Mouse (Mus musculus) adrenal gland, adult (tissue): Measurements from ENCODE around the gene Apol9b.
"Not testable (repeated sequence)": the region's sequence is repeated elsewhere in the genome, so short reads cannot be mapped to it uniquely, and the experiment has no call there.

ENCODE experiments used
- DNase-seq, 2 experiments: peaks; one replicate each; pipeline ENCODE4 v3.0.0; 2022 to 2023; ENCODE audit warnings: low spot score in 1 of 2; ENCODE audit not compliant: inconsistent age in 2 of 2

Gene Apol9b

DNA sequence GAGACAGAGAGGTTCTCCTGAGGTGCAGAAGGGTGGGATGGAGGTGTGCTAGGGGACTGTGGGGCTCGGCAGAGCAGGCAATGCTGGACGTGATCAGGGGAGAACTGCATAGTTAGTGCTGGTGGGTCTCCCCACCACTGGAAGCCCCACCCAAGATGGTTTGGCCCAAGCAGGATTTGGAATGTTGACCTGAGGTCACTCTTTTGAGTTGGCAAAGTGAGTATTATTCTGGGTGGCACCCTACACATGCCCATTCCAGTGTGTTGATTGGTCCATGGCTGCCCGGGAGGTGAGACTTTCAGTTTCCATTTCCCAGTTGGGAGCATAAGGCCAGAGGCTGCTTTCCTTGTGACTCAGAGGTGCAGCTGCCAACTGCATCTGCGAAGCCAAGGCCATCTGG lies at the start of gene Apol9b:
Apol9b (plus strand) TSS at position 301 of the 400 bp plus-strand sequence.
- DNase-seq = not testable (repeated sequence)

GRCm38 (mm10) chr15:77683944-77684343 lies 44.9 kb upstream of the Apol9b start:
- peak; percentile 19 to 71 for DNase-seq

- not testable (repeated sequence) for DNase-seq
Observed at GRCm38 (mm10) chr15:77691532-77692311, 37.1 kb upstream of the Apol9b start.

- peak; percentile 46 to 77 for DNase-seq
Observed at GRCm38 (mm10) chr15:77694687-77695295, 34.0 kb upstream of the Apol9b start.

GRCm38 (mm10) chr15:77698656-77699055 lies 30.2 kb upstream of the Apol9b start, which contains the start of gene Apol7e:
Gene Apol7e, plus strand, starts transcription at chr15:77698857.
- not testable (repeated sequence) for DNase-seq

- DNase-seq = peak in 1 of 2 experiments; percentile 10
Observed at GRCm38 (mm10) chr15:77705306-77705705, 23.5 kb upstream of the Apol9b start.

- peak in 1 of 2 experiments; percentile 11 for DNase-seq
Observed at GRCm38 (mm10) chr15:77708936-77709335, 19.9 kb upstream of the Apol9b start.

- peak in 1 of 2 experiments; percentile 43 for DNase-seq
Observed at GRCm38 (mm10) chr15:77718240-77718639, 10.6 kb upstream of the Apol9b start.

DNA sequence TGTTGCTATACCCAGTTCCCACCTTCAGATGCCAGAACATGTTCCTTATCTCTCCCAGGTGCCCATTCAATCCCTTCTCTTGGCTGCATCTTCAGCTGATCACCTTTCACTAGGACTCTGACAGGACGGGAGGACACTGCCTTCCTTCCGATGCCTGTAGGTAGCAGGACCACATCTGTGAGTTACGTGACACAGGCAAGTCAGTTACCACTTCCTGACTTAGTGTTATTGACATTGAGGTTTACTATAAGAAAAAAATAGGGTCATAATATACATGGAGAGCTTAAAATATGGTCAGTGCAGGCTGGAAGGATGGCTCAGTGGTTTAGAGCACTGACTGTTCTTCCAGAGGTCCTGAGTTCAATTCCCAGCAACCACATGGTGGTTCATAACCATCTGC lies 7.3 kb upstream of the Apol9b start:
- DNase-seq = not testable (repeated sequence)

GRCm38 (mm10) chr15:77724208-77724911 lies 4.5 kb upstream of the Apol9b start:
- not testable (repeated sequence) for DNase-seq

- DNase-seq = not testable (repeated sequence)
Observed at GRCm38 (mm10) chr15:77725393-77726020, 3.3 kb upstream of the Apol9b start.

- peak in 1 of 2 experiments; percentile 62 for DNase-seq
Observed at GRCm38 (mm10) chr15:77727139-77727538, 1.7 kb upstream of the Apol9b start.

- DNase-seq = not testable (repeated sequence)
Observed at GRCm38 (mm10) chr15:77727745-77728144, 1.1 kb upstream of the Apol9b start.

DNA sequence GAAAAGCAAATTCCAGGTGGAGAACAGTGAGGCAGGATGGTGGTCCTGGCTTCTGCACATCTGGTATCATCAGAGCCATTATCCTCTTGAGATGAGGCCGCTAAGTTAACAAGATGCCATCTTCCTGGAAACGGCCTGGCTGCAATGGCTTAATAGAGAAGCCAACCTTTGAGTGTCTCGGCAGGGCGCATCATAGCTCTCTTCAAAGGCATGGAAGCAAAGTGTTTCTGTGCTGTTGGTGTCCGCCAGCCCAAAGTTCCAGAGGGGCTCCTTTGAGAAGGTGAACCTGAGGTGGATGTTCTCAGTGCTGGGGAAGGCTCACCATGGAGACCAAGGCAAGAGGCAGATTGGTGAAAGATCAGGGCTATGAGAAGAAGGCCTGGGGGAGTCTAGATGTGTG lies 2.8 kb downstream of the Apol9b start:
- DNase-seq = no peak

GRCm38 (mm10) chr15:77732851-77733250 lies 4.0 kb downstream of the Apol9b start:
- not testable (repeated sequence) for DNase-seq

- not testable (repeated sequence) for DNase-seq
Observed at GRCm38 (mm10) chr15:77733380-77733779, 4.5 kb downstream of the Apol9b start.

DNA sequence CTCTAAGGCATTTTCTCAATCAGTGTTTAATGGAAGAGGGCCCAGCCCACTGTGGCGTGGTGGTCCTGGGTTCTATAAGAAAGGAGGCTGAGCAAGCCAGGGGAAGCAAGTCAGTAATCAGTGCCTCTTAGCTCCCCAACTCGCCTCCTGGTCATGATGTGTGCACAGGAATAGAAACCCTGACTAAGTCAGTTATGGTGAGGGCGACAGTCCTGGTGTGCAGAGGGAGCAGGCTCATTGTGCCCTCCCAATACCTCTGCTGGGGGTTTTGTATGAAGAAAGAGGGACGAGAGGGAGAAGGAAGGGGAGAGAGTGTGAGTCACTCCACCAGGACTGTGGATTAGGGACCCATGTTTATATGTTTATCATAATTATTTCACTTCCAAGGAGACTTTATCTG lies 5.1 kb downstream of the Apol9b start:
- DNase-seq = not testable (repeated sequence)

DNA sequence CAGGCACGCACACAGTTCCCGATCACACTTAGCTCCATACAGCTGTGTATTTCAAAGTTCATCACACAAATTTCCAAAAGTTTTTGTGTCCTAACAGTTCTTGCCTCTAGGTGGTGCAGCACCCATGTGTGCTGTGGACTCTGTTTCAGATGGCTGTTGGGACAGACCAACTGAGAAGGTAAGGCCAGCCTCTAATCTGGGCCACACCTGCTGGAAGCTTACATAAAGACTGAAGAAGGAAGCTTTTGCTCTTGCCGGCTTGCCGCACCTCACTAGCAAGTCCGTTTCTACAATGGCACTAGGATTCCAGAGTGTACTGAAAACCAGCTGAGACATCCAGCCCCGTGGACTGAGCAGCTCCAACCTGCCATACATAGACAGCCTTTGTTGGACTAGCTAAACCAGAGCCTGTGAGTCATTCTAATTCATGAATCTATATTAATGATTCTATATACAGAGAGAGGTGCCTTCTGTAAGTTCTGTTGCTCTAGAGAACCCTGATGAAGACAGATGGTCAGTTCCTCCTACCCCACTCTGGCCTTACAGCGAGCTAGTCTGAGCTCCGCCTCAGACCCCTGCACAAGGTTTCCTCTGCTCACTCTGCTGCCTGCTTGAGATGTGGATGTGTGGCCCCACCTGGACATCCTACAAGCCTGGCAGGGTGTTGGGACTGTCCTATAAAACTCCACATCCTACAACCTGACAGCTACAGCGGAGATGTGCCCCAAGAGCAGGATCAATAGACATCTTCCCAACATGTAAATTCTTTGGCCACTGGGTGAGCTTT lies 11.9 kb downstream of the Apol9b start:
- DNase-seq = peak in 1 of 2 experiments; percentile 48

DNA sequence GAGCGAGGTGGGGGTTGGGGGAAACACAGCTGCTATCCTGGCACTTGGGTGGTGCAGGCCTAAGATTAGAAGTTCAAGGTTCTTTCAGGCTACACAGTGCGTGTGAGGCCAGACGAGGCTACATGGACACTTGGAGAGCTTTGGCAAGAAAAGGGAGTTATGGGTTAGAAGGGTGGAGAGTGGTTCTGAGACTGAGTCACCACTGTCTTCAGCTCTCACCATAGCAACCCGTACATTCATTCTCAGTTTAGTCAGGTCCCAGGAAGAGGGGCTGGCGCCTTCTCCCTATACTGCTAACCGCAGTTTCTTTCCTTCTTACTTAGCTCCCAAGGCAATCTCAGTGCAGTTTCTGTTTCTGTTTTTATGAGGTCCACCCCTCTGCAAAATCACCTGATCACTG lies 12.7 kb downstream of the Apol9b start:
- DNase-seq = not testable (repeated sequence)

GRCm38 (mm10) chr15:77744632-77745031 lies 15.8 kb downstream of the Apol9b start:
- DNase-seq = no peak
